Mouse (Mus musculus) liver, embryonic 18 days (tissue): ENCODE results near the gene Gm4513. TPM values are rescaled to one million over a fixed set of nuclear protein-coding genes. Genes with fewer than 3 reads are reported as not detected.

ENCODE experiments used
- polyA plus RNA-seq: library from polyadenylated mRNA; depleted of rRNA; stranded (reverse); fragments of >200 nt; gene quantifications from 2 replicates; pipeline ENCODE4 v1.2.3, GENCODE M21; 2012; rRNA removed

Gm4513 gene
- not detected in 2 replicates for polyA plus RNA-seq

DNA sequence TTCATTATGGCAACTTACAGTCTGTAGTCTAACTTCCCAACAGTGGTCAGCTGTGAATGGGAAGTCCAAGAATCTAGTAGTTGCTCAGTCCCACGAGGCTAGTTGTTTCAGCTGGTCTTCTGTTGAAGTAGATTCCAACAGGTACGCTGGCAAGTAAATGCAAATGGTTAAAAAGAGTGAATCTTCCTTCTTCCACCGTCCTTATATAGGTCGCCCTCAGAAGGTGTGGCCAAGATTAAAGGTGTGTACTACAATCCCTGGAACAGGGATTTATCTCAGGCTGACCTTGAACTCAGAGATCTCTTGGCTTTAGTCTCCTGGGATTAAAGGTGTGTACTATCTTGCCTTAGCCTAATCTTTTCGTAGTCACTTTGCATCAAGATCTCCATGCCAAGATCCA, at the start of gene Gm4513:
Gm4513 (minus strand) TSS at position 101 of the 400 bp plus-strand sequence.

DNA sequence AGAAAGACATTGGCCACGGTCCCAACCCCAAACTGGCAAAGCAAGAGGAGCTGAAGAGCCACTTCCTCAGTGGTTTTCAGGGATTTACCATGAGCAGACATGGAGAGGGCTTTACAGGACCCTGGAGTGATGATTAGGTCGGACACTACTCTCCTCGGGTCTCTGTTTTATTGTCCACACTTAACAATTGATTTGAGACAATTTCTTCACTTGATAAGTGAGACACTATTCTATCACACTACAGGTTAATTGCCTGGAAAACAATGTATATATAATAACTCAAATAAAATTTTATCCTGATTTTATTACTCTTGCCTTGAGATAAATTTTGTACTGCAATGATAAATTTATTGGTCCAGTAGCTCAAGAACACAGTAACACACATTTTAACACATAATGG, 22.7 kb downstream of the Gm4513 start, which contains the start of gene Gm4141:
Gm4141 (minus strand) TSS at position 101 of the 400 bp plus-strand sequence.

DNA sequence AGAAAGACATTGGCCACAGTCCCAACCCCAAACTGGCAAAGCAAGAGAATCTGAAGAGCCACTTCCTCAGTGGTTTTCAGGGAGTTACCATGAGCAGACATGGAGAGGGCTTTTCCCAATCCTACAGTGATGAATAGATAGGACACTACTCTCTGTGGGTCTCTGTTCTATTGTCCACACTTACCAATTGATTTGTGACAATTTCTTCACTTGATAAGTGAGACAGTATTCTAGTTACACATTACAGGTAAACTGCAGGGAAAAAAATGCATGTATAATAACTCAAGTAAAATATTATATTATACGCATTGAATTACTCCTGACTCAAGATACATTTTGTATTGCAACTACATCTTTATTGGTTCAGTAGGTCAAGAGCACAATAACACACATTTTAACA, 53.2 kb downstream of the Gm4513 start, which contains the start of gene Gm5726:
Gm5726 (minus strand) TSS at position 101 of the 400 bp plus-strand sequence.

Other genes with a start within 250 kb of the Gm4513 start
- not detected in 2 replicates for gene Gm5728, start 223.6 kb downstream of the Gm4513 start, polyA plus RNA-seq
- gene Vmn1r100, start 181.1 kb downstream of the Gm4513 start, polyA plus RNA-seq = not detected in 2 replicates
- not detected in 2 replicates for gene Vmn1r101, start 156.4 kb downstream of the Gm4513 start, polyA plus RNA-seq
- gene Gm10670, start 124.1 kb downstream of the Gm4513 start, polyA plus RNA-seq = not detected in 2 replicates
- gene Vmn1r103, start 88.5 kb downstream of the Gm4513 start, polyA plus RNA-seq = not detected in 2 replicates
- gene Vmn1r104, start 65.2 kb downstream of the Gm4513 start, polyA plus RNA-seq = not detected in 2 replicates
- gene Gm5726, start 53.3 kb downstream of the Gm4513 start, polyA plus RNA-seq = not detected in 2 replicates
- not detected in 2 replicates for gene Gm4141, start 22.8 kb downstream of the Gm4513 start, polyA plus RNA-seq
- gene Vmn1r107, start 69.9 kb upstream of the Gm4513 start, polyA plus RNA-seq = not detected in 2 replicates
- not detected in 2 replicates for gene Vmn1r111, start 104.2 kb upstream of the Gm4513 start, polyA plus RNA-seq
- not detected in 2 replicates for gene Gm10668, start 131.6 kb upstream of the Gm4513 start, polyA plus RNA-seq
- not detected in 2 replicates for gene Vmn1r112, start 172.2 kb upstream of the Gm4513 start, polyA plus RNA-seq
- not detected in 2 replicates for gene Vmn1r113, start 188.3 kb upstream of the Gm4513 start, polyA plus RNA-seq
- not detected in 2 replicates for gene Vmn1r114, start 213.2 kb upstream of the Gm4513 start, polyA plus RNA-seq
- gene Vmn1r115, start 246.0 kb upstream of the Gm4513 start, polyA plus RNA-seq = not detected in 2 replicates